23 mouse cellular contexts compared by ENCODE assay signal in the genomic region with DNA sequence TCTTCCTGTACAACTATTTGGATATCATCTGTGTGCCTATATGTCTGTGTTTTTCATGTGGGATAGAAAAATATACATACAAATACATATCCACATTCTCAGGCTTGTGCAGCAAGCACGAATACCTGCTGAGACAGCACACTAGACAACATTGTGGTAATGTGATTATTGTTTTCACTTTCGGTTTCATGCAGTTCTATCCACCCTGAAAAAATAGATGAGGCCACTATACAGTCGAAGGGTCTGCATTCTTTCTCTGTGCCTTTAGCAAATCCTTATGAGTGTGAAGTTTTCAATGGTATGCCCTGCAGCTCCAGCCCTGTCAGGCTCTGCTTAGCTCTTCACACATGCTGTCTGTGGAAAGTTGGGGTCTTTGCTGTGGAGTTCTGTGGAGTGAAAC. TPM values are rescaled to one million over a fixed set of nuclear protein-coding genes. Genes with fewer than 3 reads are reported as not detected.
DNase-seq lines count a peak whose midpoint lies in the region; ATAC-seq lines count a peak whose summit lies in the region.
"Had no signal": no experiment of that assay in that cellular context is flagged by ENCODE, and none has a peak within 500 bp of the region (broad histone marks: within the 10 kb centered on the region; RNA-seq: fewer than 3 reads in every experiment).

No protein-coding gene starts in this region.

- peak; percentile 5 for DNase-seq in A20 (ENCODE audit: low read depth, low spot score)
- peak; percentile 2 for DNase-seq in limb, embryonic 10.5 days (ENCODE audit: low spot score)
- DNase-seq in spleen, postnatal 14 days (ENCODE audit: low spot score in 2 of 2): no peak
- DNase-seq in cerebellum, postnatal 25 days: no peak
- DNase-seq in kidney, adult 8-10 months: no peak
- DNase-seq: adrenal gland, adult 2 months; adrenal gland, postnatal 25 days; cerebellum, adult 18-20 months; cerebellum, adult 9-11 months; embryo, embryonic 11 days; gastrocnemius, postnatal 10 days; heart, adult 18-20 months; heart, postnatal 10 days; heart, postnatal 4 days had no signal

- no peak overlapping the region for H3K4me3 ChIP-seq in limb, embryonic 10.5 days
- H3K4me3 ChIP-seq: embryonic facial prominence, embryonic 15.5 days; forebrain, embryonic 15.5 days; heart, embryonic 10.5 days; hindbrain, embryonic 13.5 days had no signal

- H3K9me3 ChIP-seq in limb, embryonic 10.5 days (replicated peaks): no peaks in the 10 kb centered on the region
- H3K9me3 ChIP-seq: embryonic facial prominence, embryonic 15.5 days; forebrain, embryonic 15.5 days; heart, embryonic 10.5 days; hindbrain, embryonic 13.5 days had no signal

- no peaks in the 10 kb centered on the region for H3K27me3 ChIP-seq in limb, embryonic 10.5 days (ENCODE audit: low read depth, poor library complexity, severe bottlenecking)
- H3K27me3 ChIP-seq: embryonic facial prominence, embryonic 15.5 days; forebrain, embryonic 15.5 days; hindbrain, embryonic 13.5 days had no signal

- 86% methylated on average over 3 of the region's 3 CpGs for WGBS in limb, embryonic 10.5 days

- H3K4me1 ChIP-seq in limb, embryonic 10.5 days: no peaks in the 10 kb centered on the region
- H3K4me1 ChIP-seq: embryonic facial prominence, embryonic 15.5 days; forebrain, embryonic 15.5 days; heart, embryonic 10.5 days; hindbrain, embryonic 13.5 days had no signal

- peak; percentile 77 for ATAC-seq in CD4-positive, CD25-positive, alpha-beta regulatory T cell, adult 4 months
- ATAC-seq in common myeloid progenitor, adult 5-6 weeks (replicated peaks; ENCODE audit: low read depth, poor library complexity, severe bottlenecking): 0 out of 2 replicates have a peak, but pooled peaks have one; percentile 22
- ATAC-seq: forebrain, embryonic 15.5 days; hindbrain, postnatal 0 days; intestine, embryonic 16.5 days; Patski had no signal

- no peak overlapping the region for H3K27ac ChIP-seq in limb, embryonic 10.5 days
- H3K27ac ChIP-seq: embryonic facial prominence, embryonic 15.5 days; forebrain, embryonic 15.5 days; heart, embryonic 10.5 days; hindbrain, embryonic 13.5 days; hindbrain, postnatal 0 days had no signal

- no peaks in the 10 kb centered on the region for H3K36me3 ChIP-seq in limb, embryonic 10.5 days
- H3K36me3 ChIP-seq: embryonic facial prominence, embryonic 15.5 days; forebrain, embryonic 15.5 days; heart, embryonic 10.5 days; hindbrain, embryonic 13.5 days had no signal

RNA-seq across cellular contexts. Expression of gene Krba1, which starts 36.5 kb away (rescaled TPM):
- polyA plus RNA-seq in CD4-positive, CD25-positive, alpha-beta regulatory T cell, adult 4 months (2017; shearing (Covaris generic)): 10 to 100 TPM; 11.9 to 22.8 TPM
- 4.8 and 6.6 TPM in 2 replicates for total RNA-seq in common myeloid progenitor, adult 5-6 weeks (2017)
- polyA plus RNA-seq in limb, embryonic 10.5 days (2016; fragmentation: Nextera tagmentation; extraction: Ambion mirVana): 28.3 and 33.4 TPM in 2 replicates

Comparison
In these comparisons a context has a peak if more than half of its experiments do, and no peak if none do; other contexts are left out.
1. DNase-seq: peak in A20 (single experiment) and limb, embryonic 10.5 days (single experiment); none in spleen, postnatal 14 days (0 of 2), cerebellum, postnatal 25 days (0 of 2) and kidney, adult 8-10 months (0 of 2).